Mouse (Mus musculus) heart, embryonic 14.5 days (tissue): Measurements from ENCODE around the gene Tyro3. TPM values are rescaled to one million over a fixed set of nuclear protein-coding genes. Genes with fewer than 3 reads are reported as not detected.
A peak's percentile ranks its signal among the peaks of the same experiment; 100 is the strongest.

Source experiments
- ATAC-seq: fragments of 200-750 bp; cut with Nextera tagmentation; 2 replicates; pipeline ENCODE4 v1.8.0; 2017; ENCODE audit warnings: low read depth, moderate TSS enrichment; ENCODE audit not compliant: insufficient number of reproducible peaks, insufficient read depth, low FRiP score
- H3K27ac ChIP-seq, 2 experiments: fragments of 200-500 bp in 1 of 2; fragments of 300-500 bp in 1 of 2; sonication (generic) in 1 of 2; replicated peaks in 1 of 2; 2 replicates each; pipeline ENCODE4 v1.5.1; 2012 to 2014; ENCODE audit warnings: low read depth in 2 of 2, low read length in 2 of 2, control low read depth in 1 of 2, mild to moderate bottlenecking in 1 of 2, mixed read lengths in 1 of 2; ENCODE audit not compliant: control insufficient read depth in 1 of 2, insufficient read depth in 1 of 2
- H3K27me3 ChIP-seq: fragments of 300-500 bp; sonication (generic); 2 replicates; pipeline ENCODE4 v1.6.1; 2014; ENCODE audit warnings: mild to moderate bottlenecking, low read length, control low read depth; ENCODE audit not compliant: control insufficient read depth, insufficient read depth
- H3K36me3 ChIP-seq: fragments of 300-500 bp; sonication (generic); 2 replicates; pipeline ENCODE4 v1.6.1; 2014; ENCODE audit warnings: mild to moderate bottlenecking, control low read depth, low read length, mixed read lengths; ENCODE audit not compliant: control insufficient read depth, insufficient read depth
- H3K4me1 ChIP-seq, 2 experiments: fragments of 200-500 bp in 1 of 2; fragments of 300-500 bp in 1 of 2; sonication (generic) in 1 of 2; 2 replicates each; pipeline ENCODE4 v1.6.1; 2012 to 2014; ENCODE audit warnings: low read length in 2 of 2, control low read depth in 1 of 2, mixed read lengths in 1 of 2; ENCODE audit not compliant: control insufficient read depth in 2 of 2, insufficient read depth in 2 of 2
- H3K4me2 ChIP-seq: fragments of 300-500 bp; sonication (generic); 2 replicates; pipeline ENCODE4 v1.6.1; 2014; ENCODE audit warnings: mild to moderate bottlenecking, low read length
- H3K4me3 ChIP-seq, 2 experiments: fragments of 200-500 bp in 1 of 2; fragments of 300-500 bp in 1 of 2; sonication (generic) in 1 of 2; 2 replicates each; pipeline ENCODE4 v1.5.1; 2012 to 2014; ENCODE audit warnings: low read length in 2 of 2, mild to moderate bottlenecking in 2 of 2, control low read depth in 1 of 2, low read depth in 1 of 2, moderate library complexity in 1 of 2; ENCODE audit not compliant: control insufficient read depth in 1 of 2, insufficient read depth in 1 of 2
- H3K9ac ChIP-seq: fragments of 300-500 bp; sonication (generic); 2 replicates; pipeline ENCODE4 v1.6.1; 2014; ENCODE audit warnings: mild to moderate bottlenecking, low read length
- H3K9me3 ChIP-seq: fragments of 300-500 bp; sonication (generic); 2 replicates; pipeline ENCODE4 v1.6.1; 2016; ENCODE audit warnings: low read length, control low read depth; ENCODE audit not compliant: control insufficient read depth
- WGBS: fragments of 180-500 bp; shearing (Covaris S2); extraction: QIAGEN DNeasy Blood & Tissue Kit; methylation state at CpG from one replicate; pipeline ENCODE4 v1.1.7; 2014; 5-methylcytosine and 5-hydroxymethylcytosine counted together
- polyA plus RNA-seq: library from polyadenylated mRNA; unstranded; fragments of >200 nt; fragmentation: Nextera tagmentation; extraction: Ambion mirVana; gene quantifications from 2 replicates; pipeline ENCODE4 v1.2.1, GENCODE M21; 2014

The Tyro3 gene
- 6.4 and 6.6 TPM in 2 replicates for polyA plus RNA-seq

DNA sequence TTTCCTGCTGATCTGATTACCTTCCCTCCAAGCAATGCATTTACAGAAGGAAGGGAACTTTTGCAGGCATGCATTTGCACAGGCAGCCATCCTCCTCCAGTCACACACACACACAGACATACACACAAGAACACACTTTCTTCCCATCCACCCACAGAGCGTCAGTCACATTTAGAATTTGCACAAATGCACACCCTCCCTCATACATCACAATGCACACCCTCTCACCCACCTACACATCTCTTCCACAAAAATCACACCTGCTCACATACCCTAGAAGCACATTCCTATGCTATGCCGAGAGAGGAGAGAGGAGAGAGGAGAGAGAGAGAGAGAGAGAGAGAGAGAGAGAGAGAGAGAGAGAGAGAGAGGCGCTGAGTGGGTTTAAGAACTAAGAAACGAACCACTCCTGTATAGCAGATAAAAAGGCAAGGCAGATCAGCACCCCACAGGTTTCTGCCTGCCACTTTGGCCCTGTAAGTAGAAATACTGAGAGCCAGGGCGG lies at the start of gene Tyro3:
Gene Tyro3 (plus strand): TSS at position 455 of the 505 bp plus-strand sequence.
- 43% methylated on average over 5 of the region's 5 CpGs for WGBS

GRCm38 (mm10) chr2:119749260-119749659 lies 48.3 kb upstream of the Tyro3 start:
- WGBS = 64% methylated on average over 13 of the region's 13 CpGs
- peaks cover 5 to 10% of the 10 kb centered on the region in 2 experiments; a peak in 3 of 4 replicates for H3K4me1 ChIP-seq

More for the DNA sequence above, at the start of gene Tyro3:
- Histone ChIP-seq H3K4me1 (peaks cover 15 to 24% of the 10 kb centered on the region in 2 experiments), H3K36me3 (no peaks in the 10 kb centered on the region), H3K4me2 (peak within 1 kb of the TSS; percentile 99), H3K27ac (peak within 1 kb of the TSS; percentile 9 to 35; a peak in 2 of 4 replicates), H3K9ac (no peak within 1 kb of the TSS), H3K9me3 (no peaks in the 10 kb centered on the region), H3K27me3 (peaks cover 7% of the 10 kb centered on the region), H3K4me3 (no peak within 1 kb of the TSS)
- no peak for ATAC-seq

DNA sequence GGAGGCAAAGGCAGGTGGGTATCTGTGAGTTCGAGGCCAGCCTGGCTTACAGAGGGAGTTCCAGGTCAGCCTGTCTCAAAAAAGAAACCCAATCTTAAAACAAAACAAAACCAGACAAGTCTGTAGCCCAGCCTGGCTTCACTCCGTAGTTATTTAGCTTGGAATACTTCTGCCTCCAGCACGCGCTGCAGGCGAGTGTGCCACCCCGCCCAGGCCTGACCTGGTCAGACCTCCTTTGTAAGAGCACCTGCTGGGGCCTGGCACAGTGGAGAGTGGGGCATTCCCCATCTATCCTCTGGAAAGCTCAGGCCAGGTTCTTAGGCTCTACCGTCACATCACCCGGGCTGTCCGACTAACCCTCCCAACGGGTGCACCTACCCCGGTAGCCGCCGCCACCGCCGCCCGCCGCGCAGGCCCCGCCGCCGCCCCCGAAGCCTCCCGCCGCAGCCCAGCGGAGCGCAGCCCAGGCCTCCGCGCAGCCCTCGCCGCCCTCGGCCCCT lies 39.9 kb upstream of the Tyro3 start:
- H3K36me3 ChIP-seq = no peaks in the 10 kb centered on the region
- H3K4me3 ChIP-seq = peak overlapping the region; percentile 60 to 66
- H3K4me2 ChIP-seq = peak overlapping the region; percentile 98
- H3K27ac ChIP-seq = no peak overlapping the region
- no peak for ATAC-seq
- peaks cover 4 to 5% of the 10 kb centered on the region in 2 experiments; a peak in 2 of 4 replicates for H3K4me1 ChIP-seq
- H3K9ac ChIP-seq = peak overlapping the region; percentile 68
- 5% methylated on average over 16 of the region's 31 CpGs for WGBS
- H3K9me3 ChIP-seq = no peaks in the 10 kb centered on the region
- H3K27me3 ChIP-seq = peaks cover 71% of the 10 kb centered on the region

More at GRCm38 (mm10) chr2:119749260-119749659, 48.3 kb upstream of the Tyro3 start:
- H3K27me3 ChIP-seq = peaks cover 38% of the 10 kb centered on the region
- no peak overlapping the region for H3K27ac ChIP-seq
- ATAC-seq = no peak
- H3K4me2 ChIP-seq = no peak overlapping the region
- no peaks in the 10 kb centered on the region for H3K9me3 ChIP-seq
- H3K9ac ChIP-seq = no peak overlapping the region
- no peak overlapping the region for H3K4me3 ChIP-seq
- no peaks in the 10 kb centered on the region for H3K36me3 ChIP-seq

DNA sequence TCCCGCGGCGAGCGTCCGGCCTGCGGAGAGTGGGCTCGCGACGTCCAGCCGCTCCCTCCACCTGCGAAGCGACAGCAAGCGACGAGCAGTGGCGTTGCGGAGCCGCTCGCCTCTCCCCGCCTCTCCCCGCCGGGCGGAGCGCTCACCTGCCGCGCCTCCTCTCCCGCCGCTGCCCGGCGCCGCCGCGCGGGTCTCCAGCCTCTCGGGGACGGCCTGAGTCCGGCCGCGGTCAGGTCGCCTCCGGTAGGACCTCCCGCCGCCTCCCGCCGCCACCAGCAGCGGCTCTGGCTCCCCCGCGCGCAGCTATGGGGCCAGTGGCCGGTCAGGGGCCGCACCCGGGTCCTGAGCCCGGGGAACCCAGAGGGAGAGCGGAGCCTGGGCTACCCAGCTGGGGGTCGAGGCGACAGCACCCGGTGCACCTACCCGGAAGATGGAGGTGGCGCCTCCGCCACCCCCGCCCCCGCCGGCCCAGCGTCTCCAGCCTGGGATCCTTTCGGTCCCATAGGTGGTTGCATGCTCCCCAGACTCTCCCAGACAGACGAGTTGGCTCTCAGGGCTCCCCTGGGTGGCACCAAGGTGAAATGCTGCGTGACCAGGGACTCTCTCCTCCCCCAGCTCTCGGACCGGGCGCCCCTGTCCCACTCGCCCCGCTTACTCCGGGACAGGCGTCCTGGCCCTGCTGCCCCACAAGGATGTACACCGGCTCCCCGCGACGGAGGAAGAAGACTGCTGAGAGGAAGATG lies 39.3 kb upstream of the Tyro3 start:
- H3K36me3 ChIP-seq = no peaks in the 10 kb centered on the region
- H3K27ac ChIP-seq = no peak overlapping the region
- H3K27me3 ChIP-seq = peaks cover 71% of the 10 kb centered on the region
- WGBS = 1% methylated on average over 66 of the region's 77 CpGs
- ATAC-seq = no peak; the same call in 1 of the 2 replicates
- H3K4me1 ChIP-seq = peaks cover 4 to 5% of the 10 kb centered on the region in 2 experiments; a peak in 2 of 4 replicates
- H3K4me3 ChIP-seq = peak overlapping the region; percentile 60 to 66
- peak overlapping the region; percentile 98 for H3K4me2 ChIP-seq
- no peaks in the 10 kb centered on the region for H3K9me3 ChIP-seq
- peak overlapping the region; percentile 68 for H3K9ac ChIP-seq

- Histone ChIP-seq H3K4me2 (peak overlapping the region; percentile 98), H3K4me3 (peak overlapping the region; percentile 60 to 66), H3K36me3 (peaks cover 7% of the 10 kb centered on the region), H3K27me3 (peaks cover 65% of the 10 kb centered on the region), H3K9ac (peak overlapping the region; percentile 68; the same call in 1 of the 2 replicates), H3K4me1 (peaks cover 4 to 5% of the 10 kb centered on the region in 2 experiments; a peak in 2 of 4 replicates), H3K27ac (no peak overlapping the region), H3K9me3 (no peaks in the 10 kb centered on the region)
- 5% methylated on average over 44 of the region's 44 CpGs for WGBS
- no peak for ATAC-seq
Measured at GRCm38 (mm10) chr2:119758844-119759835, 38.4 kb upstream of the Tyro3 start.

- Histone ChIP-seq H3K4me3 (peak within 1 kb of the TSS in 1 of 2 experiments; percentile 60; a peak in 1 of 4 replicates), H3K36me3 (peaks cover 15% of the 10 kb centered on the region), H3K9ac (no peak within 1 kb of the TSS), H3K27me3 (peaks cover 54% of the 10 kb centered on the region), H3K9me3 (no peaks in the 10 kb centered on the region), H3K4me1 (peaks cover 4 to 5% of the 10 kb centered on the region in 2 experiments; a peak in 2 of 4 replicates), H3K4me2 (peak within 1 kb of the TSS; percentile 98; the same call in 1 of the 2 replicates), H3K27ac (no peak within 1 kb of the TSS)
- no peak for ATAC-seq
- WGBS = 7% methylated on average over 9 of the region's 9 CpGs
Measured at GRCm38 (mm10) chr2:119760251-119760650, 37.3 kb upstream of the Tyro3 start, which contains the start of gene Ltk. TSS of gene Ltk (minus strand) at chr2:119760431.

- Histone ChIP-seq H3K36me3 (peaks cover 26% of the 10 kb centered on the region), H3K4me2 (no peak overlapping the region), H3K27ac (no peak overlapping the region), H3K9ac (no peak overlapping the region), H3K27me3 (peaks cover 40% of the 10 kb centered on the region), H3K4me3 (no peak overlapping the region), H3K4me1 (peaks cover 4 to 5% of the 10 kb centered on the region in 2 experiments; a peak in 2 of 4 replicates), H3K9me3 (no peaks in the 10 kb centered on the region)
- no peak for ATAC-seq
- 47% methylated on average over 1 of the region's 1 CpGs for WGBS
Measured at GRCm38 (mm10) chr2:119762276-119762675, 35.3 kb upstream of the Tyro3 start.
